Mouse (Mus musculus) stomach, embryonic 14.5 days (tissue): ENCODE data around the gene Trim62. TPM values are rescaled to one million over a fixed set of nuclear protein-coding genes. Genes with fewer than 3 reads are reported as not detected.

Source experiments
- ATAC-seq: fragments of 200-750 bp; cut with Nextera tagmentation; 2 replicates; pipeline ENCODE4 v1.8.0; 2017; ENCODE audit warnings: low read depth, moderate TSS enrichment; ENCODE audit not compliant: insufficient number of reproducible peaks, insufficient read depth, low FRiP score
- H3K27ac ChIP-seq: fragments of 300-500 bp; sonication (generic); 2 replicates; pipeline ENCODE4 v1.5.1; 2014; ENCODE audit warnings: mild to moderate bottlenecking, low read length, moderate library complexity, mixed read lengths
- H3K27me3 ChIP-seq: fragments of 300-500 bp; sonication (generic); 2 replicates; pipeline ENCODE4 v1.6.1; 2014; ENCODE audit warnings: low read length, control low read depth, mixed read lengths; ENCODE audit not compliant: control insufficient read depth, insufficient read depth
- H3K36me3 ChIP-seq: fragments of 300-500 bp; sonication (generic); 2 replicates; pipeline ENCODE4 v1.6.1; 2014; ENCODE audit warnings: mild to moderate bottlenecking, control low read depth, low read length, moderate library complexity, mixed read lengths; ENCODE audit not compliant: control insufficient read depth, insufficient read depth
- H3K4me1 ChIP-seq: fragments of 300-500 bp; sonication (generic); 2 replicates; pipeline ENCODE4 v1.6.1; 2014; ENCODE audit warnings: low read length, control low read depth, mixed read lengths; ENCODE audit not compliant: control insufficient read depth, insufficient read depth
- H3K4me2 ChIP-seq: fragments of 300-500 bp; sonication (generic); replicated peaks from 2 replicates; pipeline ENCODE4 v1.6.1; 2014; ENCODE audit warnings: low read depth, low read length, control low read depth
- H3K4me3 ChIP-seq: fragments of 300-500 bp; sonication (generic); 2 replicates; pipeline ENCODE4 v1.5.1; 2014; ENCODE audit warnings: low read depth, low read length, control low read depth
- H3K9ac ChIP-seq: fragments of 300-500 bp; sonication (generic); replicated peaks from 2 replicates; pipeline ENCODE4 v1.6.1; 2014; ENCODE audit warnings: low read depth, mild to moderate bottlenecking, control low read depth, low read length, moderate library complexity, mixed read lengths
- H3K9me3 ChIP-seq: fragments of 300-500 bp; sonication (generic); 2 replicates; pipeline ENCODE4 v1.6.1; 2016; ENCODE audit warnings: low read depth, low read length, control low read depth; ENCODE audit not compliant: control insufficient read depth
- WGBS: fragments of 180-500 bp; shearing (Covaris S2); extraction: QIAGEN DNeasy Blood & Tissue Kit; methylation state at CpG from one replicate; pipeline ENCODE4 v1.1.7; 2014; 5-methylcytosine and 5-hydroxymethylcytosine counted together
- polyA plus RNA-seq: library from polyadenylated mRNA; unstranded; fragments of >200 nt; fragmentation: Nextera tagmentation; extraction: Ambion mirVana; gene quantifications from 2 replicates; pipeline ENCODE4 v1.2.1, GENCODE M21; 2014

The Trim62 gene
- polyA plus RNA-seq, 1 experiment from 2014 or later, result 5.2 TPM

DNA sequence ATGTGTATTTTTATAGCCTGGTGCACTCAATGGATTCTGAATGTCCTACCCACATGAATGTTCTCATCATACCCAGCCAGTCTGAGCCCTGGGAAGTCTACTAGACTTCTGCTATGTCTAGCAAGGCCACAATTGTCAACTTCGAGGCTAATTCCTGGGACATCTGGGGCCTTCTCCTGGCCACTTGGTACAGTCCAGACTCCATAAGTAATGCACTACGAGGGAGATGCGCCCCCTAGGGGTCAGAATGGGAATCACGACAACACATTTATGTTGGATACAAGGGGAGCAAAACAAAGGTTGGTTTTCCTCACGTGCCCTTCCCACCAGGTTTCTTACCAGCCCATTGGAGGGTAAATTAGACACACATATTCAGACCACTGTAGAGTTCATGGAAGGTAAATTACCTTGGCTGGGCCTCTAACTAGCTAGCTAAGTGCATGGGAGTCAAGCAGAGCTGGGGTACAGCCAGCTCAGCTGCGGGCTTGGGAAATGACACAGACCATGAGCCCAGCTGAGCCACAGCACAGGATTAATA, 64.8 kb downstream of the Trim62 start:
- no peaks in the 10 kb centered on the region for H3K36me3 ChIP-seq
- no peak overlapping the region for H3K9ac ChIP-seq
- H3K4me2 ChIP-seq, result no peak overlapping the region
- 35% methylated on average over 6 of the region's 6 CpGs for WGBS
- no peaks in the 10 kb centered on the region for H3K4me1 ChIP-seq
- H3K27me3 ChIP-seq, result no peaks in the 10 kb centered on the region
- no peak for ATAC-seq
- H3K27ac ChIP-seq, result no peak overlapping the region
- H3K4me3 ChIP-seq, result no peak overlapping the region
- H3K9me3 ChIP-seq, result no peaks in the 10 kb centered on the region

DNA sequence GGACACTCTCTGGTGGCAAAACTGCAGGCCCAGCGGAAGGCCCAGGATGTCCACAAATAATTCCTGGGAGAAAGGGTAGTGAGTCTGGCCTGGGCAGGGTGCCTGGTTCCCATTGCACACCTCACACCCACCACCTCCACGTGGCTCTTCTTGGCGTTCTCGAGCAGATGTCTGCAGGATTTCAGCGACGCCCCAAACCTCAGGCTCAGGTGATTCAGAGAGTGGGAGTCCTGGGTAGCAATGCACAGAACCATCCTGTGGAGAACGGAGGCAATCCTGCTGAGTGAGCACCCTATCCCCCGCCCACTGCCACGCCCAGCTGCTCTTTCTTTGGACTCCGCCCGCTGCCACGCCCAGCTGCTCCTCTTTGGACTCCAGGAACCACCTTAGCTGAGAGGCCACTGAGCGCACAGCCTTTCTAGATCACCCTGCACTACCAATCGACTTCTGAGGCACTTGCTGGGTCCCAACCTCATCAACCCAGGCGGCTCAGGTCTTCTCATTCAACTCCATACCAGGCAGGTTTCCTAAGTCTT, 66.2 kb downstream of the Trim62 start:
- ATAC-seq, result no peak
- WGBS, result 31% methylated on average over 15 of the region's 15 CpGs
- H3K9me3 ChIP-seq, result no peaks in the 10 kb centered on the region
- H3K4me3 ChIP-seq, result no peak overlapping the region
- no peaks in the 10 kb centered on the region for H3K27me3 ChIP-seq
- no peak overlapping the region for H3K27ac ChIP-seq
- no peak overlapping the region for H3K4me2 ChIP-seq
- no peak overlapping the region for H3K9ac ChIP-seq
- H3K4me1 ChIP-seq, result no peaks in the 10 kb centered on the region
- H3K36me3 ChIP-seq, result no peaks in the 10 kb centered on the region

DNA sequence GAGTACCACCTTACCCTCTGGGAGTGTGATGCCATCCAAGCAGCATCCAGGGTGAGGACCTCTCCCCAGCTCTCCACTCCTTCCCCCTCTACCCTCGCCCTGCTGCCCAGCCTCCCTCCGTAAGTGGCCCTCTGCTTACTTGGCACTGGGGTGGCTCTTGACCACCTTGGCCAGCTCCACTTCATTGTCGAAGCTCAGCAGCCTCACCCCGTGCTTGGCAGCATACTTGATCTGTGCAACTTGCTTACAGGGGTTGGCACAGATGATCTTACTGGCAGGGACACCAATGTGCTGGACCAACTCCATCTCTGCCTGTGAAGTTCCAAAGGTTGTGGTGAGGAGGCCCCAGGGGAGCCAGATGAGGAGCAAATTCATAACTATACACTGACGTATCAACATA, 67.1 kb downstream of the Trim62 start:
- no peak for ATAC-seq

DNA sequence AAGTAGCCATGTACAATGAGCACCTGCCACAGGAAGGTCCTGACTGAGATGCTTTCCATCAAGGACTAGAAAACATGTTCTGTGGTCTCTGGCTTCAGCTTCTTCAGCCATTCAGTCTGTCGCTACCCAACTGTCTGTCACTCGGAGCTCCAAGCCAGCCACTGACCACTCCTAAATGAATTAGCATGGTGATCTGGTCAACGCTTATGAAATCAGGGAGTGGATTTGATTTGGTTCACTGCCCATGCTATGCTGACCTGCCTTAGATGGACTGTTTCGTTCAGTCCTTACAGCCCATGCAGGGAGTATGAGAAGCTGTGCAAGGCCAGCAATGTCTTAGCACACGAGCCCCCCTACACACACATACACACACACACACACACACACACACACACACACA, 70.5 kb downstream of the Trim62 start:
- ATAC-seq, result no peak
- H3K27ac ChIP-seq, result no peak overlapping the region
- no peaks in the 10 kb centered on the region for H3K36me3 ChIP-seq
- H3K27me3 ChIP-seq, result no peaks in the 10 kb centered on the region
- 85% methylated on average over 5 of the region's 5 CpGs for WGBS
- H3K9me3 ChIP-seq, result no peaks in the 10 kb centered on the region
- H3K4me1 ChIP-seq, result 0 out of 2 replicates have a peak, but pooled peaks cover 5% of the 10 kb centered on the region
- no peak overlapping the region for H3K9ac ChIP-seq
- H3K4me3 ChIP-seq, result no peak overlapping the region
- H3K4me2 ChIP-seq, result no peak overlapping the region

More for the DNA sequence above, 67.1 kb downstream of the Trim62 start:
- WGBS, result 85% methylated on average over 5 of the region's 5 CpGs
- Histone ChIP-seq H3K4me2 (no peak overlapping the region), H3K9ac (no peak overlapping the region), H3K4me1 (no peaks in the 10 kb centered on the region), H3K27me3 (no peaks in the 10 kb centered on the region), H3K36me3 (no peaks in the 10 kb centered on the region), H3K27ac (no peak overlapping the region), H3K9me3 (no peaks in the 10 kb centered on the region), H3K4me3 (no peak overlapping the region)

DNA sequence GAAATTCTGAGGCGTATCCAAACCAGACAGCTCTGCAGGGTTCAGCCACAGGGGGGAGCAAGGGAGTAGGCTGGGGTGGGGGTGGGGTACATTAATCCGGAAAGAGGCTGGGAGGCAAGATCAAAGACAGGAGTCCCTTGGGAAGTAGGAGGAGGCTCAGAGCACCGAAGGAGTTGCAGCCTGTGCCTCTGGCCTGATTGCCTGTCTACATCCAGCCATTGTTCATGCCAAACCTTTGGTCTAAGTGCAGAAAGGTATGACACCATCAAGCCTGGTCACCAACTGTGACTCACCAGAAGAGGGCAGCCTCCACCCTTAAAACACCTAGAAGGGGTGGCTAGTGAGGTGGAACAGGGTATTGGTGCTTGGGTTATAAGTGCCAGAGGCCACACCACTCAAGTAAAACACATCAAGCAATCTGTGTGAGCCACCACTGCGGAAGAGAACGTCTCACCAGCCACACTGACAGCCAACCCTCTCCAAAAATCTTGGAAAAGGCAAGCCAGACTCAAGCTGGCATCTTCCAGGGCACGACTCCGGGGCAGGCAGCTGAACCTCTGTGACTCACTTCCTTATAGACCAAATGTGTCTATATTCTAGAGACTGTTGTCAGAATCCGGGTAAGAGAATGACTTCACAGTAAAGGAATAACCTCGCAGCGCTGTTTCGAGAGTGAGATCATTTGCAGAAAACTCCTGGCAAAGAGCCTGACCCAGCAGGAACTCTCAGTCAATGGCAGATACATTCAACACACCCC, 74.0 kb downstream of the Trim62 start:
- no peak overlapping the region for H3K9ac ChIP-seq
- no peak overlapping the region for H3K4me3 ChIP-seq
- H3K9me3 ChIP-seq, result no peaks in the 10 kb centered on the region
- H3K27ac ChIP-seq, result no peak overlapping the region
- no peaks in the 10 kb centered on the region for H3K27me3 ChIP-seq
- H3K4me1 ChIP-seq, result peaks cover 13% of the 10 kb centered on the region
- WGBS, result 38% methylated on average over 11 of the region's 11 CpGs
- H3K4me2 ChIP-seq, result no peak overlapping the region
- H3K36me3 ChIP-seq, result no peaks in the 10 kb centered on the region
- no peak for ATAC-seq

DNA sequence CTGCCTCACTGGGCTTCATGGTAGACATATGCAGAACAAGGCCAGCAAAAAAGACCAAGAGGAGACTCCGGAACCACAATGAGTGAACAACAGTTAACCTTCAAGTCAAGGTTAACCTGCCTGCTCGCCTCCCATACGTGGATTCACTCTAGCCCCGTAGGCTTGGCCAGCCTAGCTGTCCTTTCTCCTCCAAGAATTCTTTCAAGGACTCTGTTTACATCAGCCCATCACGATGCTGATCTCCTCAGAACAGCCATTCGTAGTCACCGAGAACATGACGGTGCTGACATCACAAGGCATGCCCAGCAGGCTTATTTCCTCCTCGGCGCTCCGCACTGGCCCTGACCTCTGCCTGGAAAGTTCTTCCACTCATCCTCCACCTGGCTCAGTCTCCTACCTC, 74.8 kb downstream of the Trim62 start:
- Histone ChIP-seq H3K4me1 (peaks cover 13% of the 10 kb centered on the region), H3K4me2 (no peak overlapping the region), H3K27ac (no peak overlapping the region), H3K27me3 (no peaks in the 10 kb centered on the region), H3K9ac (no peak overlapping the region), H3K36me3 (no peaks in the 10 kb centered on the region), H3K4me3 (no peak overlapping the region), H3K9me3 (no peaks in the 10 kb centered on the region)
- ATAC-seq, result no peak
- WGBS, result 74% methylated on average over 11 of the region's 11 CpGs

DNA sequence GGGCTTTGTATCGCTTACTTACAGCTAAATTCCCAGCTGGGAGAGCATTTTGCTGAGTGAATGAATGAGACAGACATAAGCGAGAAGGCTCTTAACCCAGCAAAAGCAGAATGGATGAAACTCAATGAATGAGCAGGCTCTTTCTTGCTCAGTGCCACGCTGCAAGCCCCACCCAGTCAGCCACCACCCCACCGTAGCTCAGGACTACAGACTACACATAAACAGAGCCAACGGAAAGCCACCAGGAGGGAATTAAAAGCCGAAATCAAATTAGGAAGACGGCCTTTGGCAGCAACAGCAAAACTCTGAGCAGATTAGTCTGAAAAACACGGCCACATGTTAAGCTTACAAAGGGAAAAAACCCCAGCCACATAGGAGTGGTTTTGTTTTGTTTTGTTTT, 75.5 kb downstream of the Trim62 start:
- Histone ChIP-seq H3K4me2 (no peak overlapping the region), H3K4me3 (no peak overlapping the region), H3K36me3 (no peaks in the 10 kb centered on the region), H3K9me3 (no peaks in the 10 kb centered on the region), H3K27me3 (no peaks in the 10 kb centered on the region), H3K9ac (no peak overlapping the region), H3K4me1 (peaks cover 13% of the 10 kb centered on the region), H3K27ac (no peak overlapping the region)
- ATAC-seq, result no peak
- 74% methylated on average over 8 of the region's 8 CpGs for WGBS

DNA sequence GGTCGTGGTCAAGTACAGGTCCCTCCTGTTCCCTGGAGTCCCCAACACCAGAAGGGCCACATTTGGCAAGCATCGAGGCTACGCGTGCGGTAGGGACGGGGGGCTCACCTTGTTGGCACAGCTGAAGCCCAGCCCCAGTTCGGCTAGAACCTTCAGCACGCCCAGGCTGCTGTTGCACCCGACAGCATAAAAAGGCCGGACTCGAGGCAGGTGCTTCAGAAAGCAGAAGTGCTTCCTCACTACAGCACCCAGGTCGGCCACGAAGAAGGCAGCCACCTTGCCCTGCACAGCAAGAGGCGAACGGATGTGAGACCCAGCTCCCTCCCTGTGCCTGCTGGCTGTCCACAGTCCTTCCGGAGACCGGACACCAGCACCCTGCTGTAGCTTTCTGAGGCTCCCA, 76.3 kb downstream of the Trim62 start:
- H3K4me3 ChIP-seq, result no peak overlapping the region
- H3K27me3 ChIP-seq, result no peaks in the 10 kb centered on the region
- peaks cover 13% of the 10 kb centered on the region for H3K4me1 ChIP-seq
- no peaks in the 10 kb centered on the region for H3K36me3 ChIP-seq
- no peak for ATAC-seq
- H3K9me3 ChIP-seq, result no peaks in the 10 kb centered on the region
- H3K27ac ChIP-seq, result no peak overlapping the region
- no peak overlapping the region for H3K9ac ChIP-seq
- WGBS, result 86% methylated on average over 17 of the region's 17 CpGs
- no peak overlapping the region for H3K4me2 ChIP-seq
